Mouse (Mus musculus): ENCODE results near the gene Rnf121. TPM values are rescaled to one million over a fixed set of nuclear protein-coding genes. Genes with fewer than 3 reads are reported as not detected.
"Not testable (repeated sequence)": the region's sequence is repeated elsewhere in the genome, so short reads cannot be mapped to it uniquely, and the experiment has no call there.

Rnf121 gene
- polyA plus RNA-seq, 1 experiment, result 17.7 TPM

- no peak for TF ChIP-seq POLR2A (IDR thresholded peaks at IDR 0.05; ENCODE audit: low read depth, low read length)
- Histone ChIP-seq H3K4me1 (ENCODE audit: control insufficient read depth, insufficient read depth, insufficient read length) (no peaks in the 10 kb centered on the region; the same call in 1 of the 2 replicates), H3K27ac (ENCODE audit: insufficient read depth, low read length) (no peak overlapping the region), H3K27me3 (ENCODE audit: control insufficient read depth, insufficient read depth, low read length) (no peaks in the 10 kb centered on the region), H3K4me3 (ENCODE audit: extremely low read depth, insufficient read depth, insufficient read length) (peak overlapping the region; percentile 11), H3K36me3 (ENCODE audit: control insufficient read depth, insufficient read depth, low read length) (no peaks in the 10 kb centered on the region)
- DNase-seq (ENCODE audit: low read depth in 1 of 2, low spot score in 2 of 2), result no peak
- 53% methylated on average over 6 of the region's 6 CpGs for WGBS
These were observed 1.1 kb upstream of the Rnf121 start for GRCm38 (mm10) chr7:102066363-102066762.

- no peak for DNase-seq (ENCODE audit: low read depth in 1 of 2, low spot score in 2 of 2)
- Histone ChIP-seq H3K4me3 (ENCODE audit: extremely low read depth, insufficient read depth, insufficient read length) (peak overlapping the region; percentile 72), H3K27me3 (ENCODE audit: control insufficient read depth, insufficient read depth, low read length) (no peaks in the 10 kb centered on the region), H3K27ac (ENCODE audit: insufficient read depth, low read length) (peak overlapping the region; percentile 78), H3K4me1 (ENCODE audit: control insufficient read depth, insufficient read depth, insufficient read length) (no peaks in the 10 kb centered on the region; the same call in 1 of the 2 replicates), H3K36me3 (ENCODE audit: control insufficient read depth, insufficient read depth, low read length) (no peaks in the 10 kb centered on the region)
- WGBS, result 1% methylated on average over 9 of the region's 9 CpGs
- no peak for TF ChIP-seq CTCF (IDR thresholded peaks at IDR 0.05; ENCODE audit: extremely low read depth, insufficient read depth, insufficient read length, insufficient replicate concordance)
- TF ChIP-seq POLR2A (IDR thresholded peaks at IDR 0.05; ENCODE audit: low read depth, low read length), result no peak
These were observed 619 bp downstream of the Rnf121 start for GRCm38 (mm10) chr7:102064655-102065045.

GRCm38 (mm10) chr7:102063891-102064290, 1.4 kb downstream of the Rnf121 start:
- Histone ChIP-seq H3K27me3 (ENCODE audit: control insufficient read depth, insufficient read depth, low read length) (no peaks in the 10 kb centered on the region), H3K4me3 (ENCODE audit: extremely low read depth, insufficient read depth, insufficient read length) (no peak overlapping the region; the same call in 1 of the 2 replicates), H3K4me1 (ENCODE audit: control insufficient read depth, insufficient read depth, insufficient read length) (no peaks in the 10 kb centered on the region; the same call in 1 of the 2 replicates), H3K36me3 (ENCODE audit: control insufficient read depth, insufficient read depth, low read length) (peaks cover 2% of the 10 kb centered on the region), H3K27ac (ENCODE audit: insufficient read depth, low read length) (no peak overlapping the region)
- DNase-seq (ENCODE audit: low read depth in 1 of 2, low spot score in 2 of 2), result no peak
- no peak for TF ChIP-seq CTCF (IDR thresholded peaks at IDR 0.05; ENCODE audit: extremely low read depth, insufficient read depth, insufficient read length, insufficient replicate concordance)
- no peak for TF ChIP-seq POLR2A (IDR thresholded peaks at IDR 0.05; ENCODE audit: low read depth, low read length)
- 81% methylated on average over 9 of the region's 9 CpGs for WGBS

- WGBS, result 90% methylated on average over 1 of the region's 1 CpGs
- no peak for DNase-seq (ENCODE audit: low read depth in 1 of 2, low spot score in 2 of 2)
These were observed 3.1 kb downstream of the Rnf121 start for GRCm38 (mm10) chr7:102062203-102062602.

GRCm38 (mm10) chr7:102061353-102061752, 3.9 kb downstream of the Rnf121 start:
- TF ChIP-seq POLR2A (IDR thresholded peaks at IDR 0.05; ENCODE audit: low read depth, low read length) (no peak), CTCF (IDR thresholded peaks at IDR 0.05; ENCODE audit: extremely low read depth, insufficient read depth, insufficient read length, insufficient replicate concordance) (no peak)
- Histone ChIP-seq H3K4me1 (ENCODE audit: control insufficient read depth, insufficient read depth, insufficient read length) (no peaks in the 10 kb centered on the region; the same call in 1 of the 2 replicates), H3K27me3 (ENCODE audit: control insufficient read depth, insufficient read depth, low read length) (no peaks in the 10 kb centered on the region), H3K36me3 (ENCODE audit: control insufficient read depth, insufficient read depth, low read length) (peaks cover 2% of the 10 kb centered on the region), H3K4me3 (ENCODE audit: extremely low read depth, insufficient read depth, insufficient read length) (no peak overlapping the region), H3K27ac (ENCODE audit: insufficient read depth, low read length) (no peak overlapping the region)
- DNase-seq (ENCODE audit: low read depth in 1 of 2, low spot score in 2 of 2), result no peak
- 80% methylated on average over 3 of the region's 3 CpGs for WGBS

More at GRCm38 (mm10) chr7:102062203-102062602, 3.1 kb downstream of the Rnf121 start:
- no peak overlapping the region for H3K4me3 ChIP-seq (ENCODE audit: extremely low read depth, insufficient read depth, insufficient read length)
- no peaks in the 10 kb centered on the region for H3K27me3 ChIP-seq (ENCODE audit: control insufficient read depth, insufficient read depth, low read length)
- H3K27ac ChIP-seq (ENCODE audit: insufficient read depth, low read length), result no peak overlapping the region
- TF ChIP-seq POLR2A (IDR thresholded peaks at IDR 0.05; ENCODE audit: low read depth, low read length) (no peak), CTCF (IDR thresholded peaks at IDR 0.05; ENCODE audit: extremely low read depth, insufficient read depth, insufficient read length, insufficient replicate concordance) (no peak)
- no peaks in the 10 kb centered on the region; the same call in 1 of the 2 replicates for H3K4me1 ChIP-seq (ENCODE audit: control insufficient read depth, insufficient read depth, insufficient read length)
- H3K36me3 ChIP-seq (ENCODE audit: control insufficient read depth, insufficient read depth, low read length), result peaks cover 2% of the 10 kb centered on the region

- not testable (repeated sequence) for H3K4me3 ChIP-seq (ENCODE audit: extremely low read depth, insufficient read depth, insufficient read length); H3K27me3 ChIP-seq (ENCODE audit: control insufficient read depth, insufficient read depth, low read length); H3K4me1 ChIP-seq (ENCODE audit: control insufficient read depth, insufficient read depth, insufficient read length); H3K36me3 ChIP-seq (ENCODE audit: control insufficient read depth, insufficient read depth, low read length); H3K27ac ChIP-seq (ENCODE audit: insufficient read depth, low read length)
- DNase-seq (ENCODE audit: low read depth in 1 of 2, low spot score in 2 of 2), result peak in 1 of 2 experiments; percentile 5
These were observed 16.7 kb downstream of the Rnf121 start for GRCm38 (mm10) chr7:102048524-102048923.

GRCm38 (mm10) chr7:102042314-102042713, 23.0 kb downstream of the Rnf121 start:
- Histone ChIP-seq H3K4me3 (ENCODE audit: extremely low read depth, insufficient read depth, insufficient read length) (no peak overlapping the region), H3K27ac (ENCODE audit: insufficient read depth, low read length) (no peak overlapping the region), H3K27me3 (ENCODE audit: control insufficient read depth, insufficient read depth, low read length) (no peaks in the 10 kb centered on the region), H3K4me1 (ENCODE audit: control insufficient read depth, insufficient read depth, insufficient read length) (no peaks in the 10 kb centered on the region), H3K36me3 (ENCODE audit: control insufficient read depth, insufficient read depth, low read length) (peaks cover 19% of the 10 kb centered on the region)
- no peak for TF ChIP-seq POLR2A (IDR thresholded peaks at IDR 0.05; ENCODE audit: low read depth, low read length)
- TF ChIP-seq CTCF (IDR thresholded peaks at IDR 0.05; ENCODE audit: extremely low read depth, insufficient read depth, insufficient read length, insufficient replicate concordance), result no peak
- 61% methylated on average over 2 of the region's 2 CpGs for WGBS
- DNase-seq (ENCODE audit: low read depth in 1 of 2, low spot score in 2 of 2), result no peak

Measured in spleen, adult 2 months (tissue).